Mouse (Mus musculus): ENCODE results near the gene Dda1. TPM values are rescaled to one million over a fixed set of nuclear protein-coding genes. Genes with fewer than 3 reads are reported as not detected.
"Not testable (repeated sequence)": the region's sequence is repeated elsewhere in the genome, so short reads cannot be mapped to it uniquely, and the experiment has no call there.

Gene Dda1
- 10 to 100 TPM; 42.0 to 46.2 TPM for total RNA-seq (2021)

DNA sequence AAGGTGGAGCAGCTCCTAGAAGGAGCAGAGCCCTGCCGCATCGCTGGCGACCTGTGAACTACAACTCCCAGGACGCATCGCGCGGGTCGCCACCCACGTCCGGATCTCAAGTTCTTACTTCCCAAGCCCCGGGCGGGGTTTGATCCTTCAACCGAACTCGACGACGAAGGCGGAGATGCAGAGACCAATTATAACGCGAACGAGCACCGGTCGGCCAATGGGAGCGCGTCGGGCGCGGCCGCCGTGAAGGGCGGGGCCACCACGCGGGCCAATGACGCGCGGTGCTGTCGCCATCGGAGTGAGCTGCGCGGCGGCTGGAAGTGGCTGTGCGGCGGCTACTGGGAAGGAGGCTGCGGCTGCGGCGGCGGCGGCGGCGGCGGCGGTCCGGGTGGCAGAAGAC is at the start of gene Dda1:
Gene Dda1 (plus strand): TSS at position 284 of the 400 bp plus-strand sequence.
- peak; percentile 97 for DNase-seq

DNA sequence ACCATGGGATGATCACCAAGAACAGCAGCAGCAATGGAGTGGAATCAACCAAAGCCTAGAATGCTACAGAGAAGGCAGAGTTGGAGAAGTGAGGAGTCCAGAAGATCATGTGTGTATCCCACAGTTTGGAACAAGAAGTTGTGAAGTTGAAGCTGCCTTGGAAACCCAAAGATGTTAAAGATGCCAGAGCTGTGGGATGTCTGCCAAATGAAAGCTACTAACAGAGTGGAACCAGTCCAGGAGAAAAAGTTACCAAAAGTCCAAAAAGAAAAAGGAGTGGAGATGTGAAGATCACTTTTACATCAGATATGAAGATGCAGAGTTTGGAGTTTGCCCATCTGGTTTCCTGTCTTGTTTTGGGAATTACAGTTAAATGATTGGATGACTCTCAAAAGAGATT is 46.9 kb upstream of the Dda1 start:
- DNase-seq, result no peak

DNA sequence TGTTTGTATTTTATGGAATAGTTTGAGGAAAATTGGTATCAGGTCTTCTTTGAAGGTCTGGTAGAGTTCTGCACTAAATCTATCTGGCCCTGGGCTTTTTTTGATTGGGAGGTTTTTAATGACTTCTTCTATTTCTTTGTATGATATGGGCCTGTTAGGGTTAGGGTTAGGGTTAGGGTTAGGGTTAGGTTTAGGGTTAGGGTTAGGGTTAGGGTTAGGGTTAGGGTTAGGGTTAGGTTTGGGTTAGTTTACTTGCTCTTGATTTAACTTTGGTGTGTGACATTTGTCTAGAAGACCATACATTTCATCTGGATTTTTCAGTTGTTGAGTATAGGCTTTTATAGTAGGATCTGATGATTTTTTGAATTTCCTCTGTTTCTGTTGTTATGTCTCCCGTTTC is 36.1 kb upstream of the Dda1 start:
- DNase-seq, result not testable (repeated sequence)

DNA sequence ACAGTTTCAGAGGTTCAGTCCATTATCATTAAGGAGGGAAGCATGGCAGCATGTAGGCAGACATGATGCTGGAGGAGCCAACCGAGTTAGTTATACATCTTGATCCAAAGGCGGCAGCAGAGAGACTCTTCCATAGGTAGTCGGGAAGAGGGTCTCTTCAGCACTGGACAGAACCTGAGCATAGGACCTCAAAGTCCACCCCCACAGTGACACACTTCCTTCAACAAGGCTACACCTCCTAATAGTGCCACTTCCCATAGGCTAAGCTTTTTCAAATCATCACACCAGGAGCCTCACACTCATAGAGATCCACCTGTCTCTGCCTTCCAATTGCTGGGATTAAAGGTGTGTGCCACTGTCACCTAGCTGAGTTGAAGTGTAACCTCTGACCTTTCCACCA is 32.0 kb upstream of the Dda1 start:
- DNase-seq, result no peak

DNA sequence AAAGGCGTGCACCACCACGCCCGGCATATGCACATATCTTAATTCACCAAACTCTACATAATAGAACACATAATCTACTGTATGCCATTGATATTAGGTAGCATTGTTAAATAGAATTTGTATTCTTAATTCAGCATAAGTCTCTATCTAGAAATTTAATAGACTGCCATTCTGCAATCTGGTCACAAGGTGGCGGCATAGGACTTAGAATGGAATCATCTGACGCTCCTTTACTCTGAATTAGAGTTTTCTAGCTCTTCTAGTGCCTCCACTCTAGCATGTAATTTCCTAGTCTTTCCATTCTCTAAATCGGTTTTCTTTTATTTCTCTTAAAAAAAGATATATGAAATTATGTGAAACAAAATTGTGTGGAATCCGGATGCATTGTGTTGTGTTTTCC is 27.6 kb upstream of the Dda1 start:
- DNase-seq, result peak; percentile 68

DNA sequence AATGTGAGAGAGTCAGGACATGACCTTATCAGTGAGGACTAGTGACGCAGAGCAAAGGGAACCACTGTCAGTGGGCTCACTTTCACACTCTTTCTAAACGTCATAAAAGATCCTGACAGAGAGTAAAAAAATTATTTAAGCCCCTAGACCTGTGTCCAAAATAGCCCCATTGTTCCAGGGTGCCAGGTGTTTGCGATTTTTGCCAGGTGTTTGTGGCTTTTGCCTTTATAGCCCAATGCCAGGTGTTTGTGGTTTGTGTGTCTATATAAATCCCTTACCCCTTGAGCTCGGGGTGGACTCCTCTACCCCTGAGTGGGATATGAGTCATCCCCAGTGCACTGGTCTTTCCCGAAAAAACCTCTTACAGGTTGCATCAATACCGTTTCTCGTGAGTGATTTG is 23.9 kb upstream of the Dda1 start:
- no peak for DNase-seq

DNA sequence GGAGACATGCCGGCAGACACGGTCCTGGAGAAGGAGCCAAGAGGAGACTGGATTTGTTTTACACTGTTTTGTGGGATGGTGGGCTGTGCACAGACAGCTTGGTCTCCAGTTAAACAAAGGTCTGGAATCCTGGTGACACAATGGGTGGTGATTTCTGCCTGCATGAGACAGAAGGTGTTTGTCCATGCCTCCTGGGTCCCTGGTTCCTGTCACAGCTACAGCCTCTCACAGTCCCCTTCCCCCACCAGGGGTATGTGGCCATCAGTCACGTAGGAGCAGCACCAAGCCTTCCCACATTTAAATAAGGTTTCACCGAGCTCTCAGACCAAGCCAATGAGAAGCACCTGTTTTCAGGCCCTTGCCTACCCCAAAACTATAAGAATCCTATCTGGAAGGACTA is 17.7 kb upstream of the Dda1 start:
- DNase-seq, result no peak

DNA sequence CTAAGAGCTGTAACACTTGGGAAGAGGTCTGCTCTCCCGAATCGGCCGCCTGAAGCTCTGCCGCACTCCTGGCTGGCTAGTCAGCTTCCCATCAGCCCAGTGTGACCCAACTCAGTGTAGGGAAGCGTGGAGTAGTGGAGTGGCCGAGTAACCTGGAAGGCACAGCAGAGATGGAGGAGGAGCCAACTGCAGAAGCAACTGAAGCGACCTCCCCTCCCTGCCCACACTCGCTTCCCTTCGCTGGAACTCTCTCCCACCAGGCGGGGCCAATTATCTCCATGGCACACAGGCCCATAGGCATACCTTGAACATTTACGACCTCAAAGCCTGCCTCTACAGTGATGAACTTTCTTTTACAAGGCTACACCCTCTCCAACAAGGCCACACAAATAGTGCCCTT is 17.2 kb upstream of the Dda1 start:
- no peak for DNase-seq

DNA sequence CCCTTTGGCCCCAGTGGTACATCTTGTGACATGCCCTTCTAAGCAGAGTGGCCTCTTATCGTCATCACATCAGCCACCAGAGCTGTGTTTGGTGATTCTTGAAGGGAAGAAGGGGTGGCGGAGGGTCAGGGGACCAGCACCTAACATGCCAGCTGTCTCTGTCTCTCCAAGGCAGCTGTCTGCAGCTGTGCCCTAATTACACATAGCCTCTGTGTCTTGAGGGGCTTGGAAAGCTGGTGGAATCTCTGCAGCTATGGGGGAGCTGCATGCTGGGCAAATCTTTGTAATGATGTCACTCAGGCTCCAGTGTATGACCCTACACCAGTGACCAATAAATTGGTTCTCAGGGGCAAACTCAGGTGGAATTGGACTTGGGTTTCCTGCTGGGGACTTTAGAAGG is 16.3 kb upstream of the Dda1 start:
- no peak for DNase-seq

DNA sequence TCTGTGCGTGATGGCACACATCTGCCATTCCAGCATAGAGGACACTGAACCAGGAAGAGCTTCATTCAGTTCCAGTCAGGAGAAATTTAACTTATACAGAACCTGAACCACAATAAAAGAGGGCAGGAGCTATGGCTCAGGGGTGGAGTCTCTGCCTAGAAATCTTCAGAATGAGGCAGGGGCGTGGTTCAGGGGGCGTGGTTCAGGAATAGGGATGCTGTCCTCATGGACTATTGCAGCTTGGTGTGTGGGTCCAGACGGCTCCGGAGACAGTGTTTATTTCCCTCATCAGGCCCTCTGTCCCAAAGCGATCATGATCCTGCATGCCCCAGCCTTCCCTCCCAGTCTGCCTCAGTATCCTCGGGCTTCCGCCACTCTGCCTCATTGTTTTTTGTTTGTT is 14.3 kb upstream of the Dda1 start:
- no peak for DNase-seq

DNA sequence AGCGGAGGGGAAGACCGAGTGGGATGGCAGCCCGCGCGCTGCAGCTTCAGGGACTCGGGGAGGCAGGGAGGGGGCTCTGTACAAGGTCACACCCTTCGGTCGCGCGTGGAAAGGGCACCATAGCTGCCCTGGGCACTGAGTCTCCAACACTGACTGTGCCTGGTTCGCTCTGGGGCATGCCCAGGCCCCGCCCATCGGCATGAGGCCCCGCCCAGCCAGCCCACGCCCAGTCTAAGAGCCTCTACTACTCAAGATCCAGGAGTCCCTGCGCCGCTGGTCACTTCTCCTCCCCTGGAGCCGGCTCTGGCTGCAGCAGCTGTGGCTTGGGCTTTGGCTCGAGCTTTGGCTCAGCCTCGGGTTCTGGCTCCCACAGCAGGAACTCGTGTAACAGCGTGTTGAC is 12.1 kb upstream of the Dda1 start:
- DNase-seq, result no peak

DNA sequence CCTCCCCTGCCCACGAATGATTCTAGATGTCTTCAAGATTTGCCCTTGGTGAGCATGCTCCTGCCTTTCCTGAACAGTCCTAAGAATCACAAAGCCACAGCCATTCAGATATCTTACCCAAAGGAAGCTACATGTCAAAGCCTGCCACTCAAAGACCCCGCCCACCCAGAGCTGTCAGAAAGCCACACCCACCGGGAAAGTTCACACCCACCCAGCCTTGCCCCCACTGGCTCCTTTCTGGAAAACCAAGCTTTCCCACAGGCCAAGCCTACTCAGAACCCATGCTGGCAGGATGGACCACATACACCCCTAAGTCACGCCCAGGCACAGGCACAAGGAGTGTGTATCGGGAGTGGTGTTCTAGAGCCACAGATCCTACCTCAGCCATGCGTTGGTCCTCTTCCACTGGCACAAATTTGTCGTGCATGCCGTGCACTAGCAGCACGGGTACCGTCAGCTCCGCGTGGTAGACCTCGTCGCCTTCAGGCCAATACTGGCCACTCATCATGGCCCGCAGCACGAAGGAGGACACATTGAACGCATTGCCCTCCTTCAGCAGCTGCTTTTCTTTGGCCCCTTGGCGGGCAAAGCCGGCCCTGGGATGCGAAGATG is 11.2 kb upstream of the Dda1 start:
- DNase-seq, result peak; percentile 4

DNA sequence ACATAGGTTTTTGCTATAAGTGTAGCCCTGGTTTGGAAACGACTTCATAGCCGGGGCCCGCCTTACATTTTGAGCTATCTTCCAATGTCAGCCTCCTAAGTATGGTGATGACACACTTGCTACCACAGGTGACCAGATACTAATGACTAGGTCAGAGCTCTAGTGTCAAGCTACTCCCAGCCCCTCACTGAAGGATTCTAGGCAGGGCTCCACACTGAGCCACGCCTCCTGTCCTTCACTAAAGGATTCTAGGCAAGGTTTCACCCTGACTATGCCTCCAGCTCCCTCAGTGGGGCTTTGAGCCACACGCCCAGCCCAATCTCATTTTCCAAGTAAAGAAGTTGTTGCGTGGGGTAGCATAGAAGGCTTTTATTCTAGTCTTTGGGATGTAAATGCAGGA is 8.3 kb upstream of the Dda1 start:
- DNase-seq, result no peak

DNA sequence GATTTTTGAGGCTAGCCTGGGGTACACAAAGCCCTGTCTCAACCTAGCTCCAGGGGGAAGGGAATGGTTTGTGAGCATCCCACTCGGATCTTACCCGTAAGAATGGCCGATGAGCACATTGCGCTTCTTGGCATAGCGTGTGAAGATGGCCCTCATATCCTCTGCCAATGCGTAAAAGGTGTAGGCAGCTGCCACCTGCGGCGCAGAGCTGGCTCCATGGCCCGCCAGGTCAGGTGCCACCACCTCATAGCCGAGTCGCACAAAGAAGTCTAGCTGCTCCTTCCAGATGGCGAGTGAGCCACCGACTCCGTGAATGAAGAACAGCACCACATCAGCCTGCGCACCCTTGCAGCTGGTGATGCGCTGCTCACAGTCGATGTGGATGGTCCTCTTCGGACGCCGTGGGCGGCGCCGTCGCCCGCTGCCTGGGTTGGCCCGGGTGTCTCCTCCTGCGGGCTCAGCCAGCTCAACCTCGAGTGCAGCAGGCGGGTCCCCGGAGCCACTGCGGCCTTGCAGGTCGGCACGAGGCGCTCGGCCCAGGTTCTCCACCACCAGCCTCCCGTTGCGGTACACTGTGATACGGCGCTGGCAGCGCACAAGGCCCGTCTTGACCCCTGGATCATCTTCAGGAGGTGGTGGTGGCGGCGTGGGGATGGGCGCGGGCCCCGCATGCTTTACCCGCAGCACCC is 7.7 kb upstream of the Dda1 start:
- DNase-seq, result peak; percentile 12

DNA sequence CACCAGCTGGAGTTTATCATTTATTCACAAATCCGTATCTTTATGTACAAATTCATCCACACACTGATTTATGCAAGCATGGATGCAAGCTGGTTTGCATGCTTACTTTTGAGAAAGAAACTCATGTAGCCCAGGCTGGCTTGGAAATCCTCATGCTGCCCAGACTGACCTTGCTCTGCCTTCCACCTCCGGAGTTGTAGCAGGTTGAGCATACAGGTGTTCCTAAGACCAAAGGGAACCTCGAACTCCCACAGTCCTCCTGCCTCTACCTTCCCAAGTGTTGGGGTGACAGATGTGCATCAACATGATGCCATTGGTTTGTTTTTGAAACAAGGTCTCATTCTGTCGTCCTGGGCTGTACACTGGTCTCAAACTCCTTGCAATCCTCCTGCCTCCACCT is 6.8 kb upstream of the Dda1 start:
- no peak for DNase-seq

DNA sequence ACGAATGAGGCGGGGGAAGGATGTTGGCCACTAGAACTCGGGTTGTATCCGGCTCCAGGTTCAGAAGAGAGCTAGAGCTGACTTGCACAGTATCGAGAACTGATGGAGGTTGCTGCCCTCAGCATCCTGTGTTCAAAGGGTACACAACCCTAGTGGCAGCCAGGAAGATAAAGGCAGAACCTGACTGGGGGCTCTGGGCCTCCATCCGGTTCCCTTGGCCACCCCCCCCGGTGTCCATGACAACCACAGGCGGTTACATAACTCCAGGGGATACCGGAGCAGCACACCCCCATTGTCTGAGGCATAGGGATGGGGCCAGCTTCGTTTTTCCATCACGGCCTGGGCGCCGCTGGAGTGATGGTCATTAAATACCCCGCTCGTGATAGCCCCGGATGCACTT is 6.2 kb upstream of the Dda1 start:
- peak; percentile 46 for DNase-seq

DNA sequence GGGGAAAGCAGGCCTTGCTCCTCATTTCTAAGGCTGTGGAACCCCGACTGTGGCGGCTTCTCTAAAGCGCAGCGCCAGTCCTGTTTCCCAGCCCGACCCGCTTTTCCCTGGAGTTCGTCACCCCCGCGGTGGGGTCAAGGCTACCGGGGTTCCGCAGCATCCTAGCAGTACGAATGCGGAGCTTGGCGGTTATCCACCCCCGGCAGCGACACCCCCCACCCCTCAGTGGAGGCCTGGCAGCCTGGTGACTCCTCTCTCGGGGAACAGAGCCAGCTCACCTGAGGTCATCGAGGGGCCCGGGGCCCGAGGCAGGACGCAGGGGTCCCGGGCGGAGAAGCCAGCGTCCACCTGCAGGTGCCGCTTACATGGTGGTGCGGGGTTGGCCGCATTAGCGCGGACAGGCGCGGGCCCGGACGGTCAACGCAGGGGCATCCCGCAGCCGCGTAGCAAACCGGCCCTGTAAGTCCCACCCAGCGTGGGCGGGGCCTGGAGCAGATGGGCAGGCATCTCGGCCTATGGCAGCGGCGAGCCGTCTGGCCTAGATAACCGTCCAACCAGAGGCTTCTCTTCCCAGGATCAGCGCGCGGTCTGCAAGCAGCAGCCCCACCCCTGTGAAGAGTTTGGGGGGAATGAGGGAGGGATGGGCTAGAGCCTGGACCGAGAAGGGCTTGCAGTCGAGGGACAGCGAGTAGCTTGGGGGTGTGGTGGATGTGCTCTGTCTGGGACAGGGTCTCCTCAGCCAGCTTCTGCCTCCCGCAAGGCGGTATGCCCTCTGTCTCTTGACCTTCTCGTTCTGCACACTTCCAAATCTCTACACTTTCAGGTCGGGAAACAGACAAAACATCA is 5.6 kb upstream of the Dda1 start, which contains the start of gene Abhd8:
Gene Abhd8 (minus strand): TSS at position 468 of the 846 bp plus-strand sequence.
- peak; percentile 98 for DNase-seq

DNA sequence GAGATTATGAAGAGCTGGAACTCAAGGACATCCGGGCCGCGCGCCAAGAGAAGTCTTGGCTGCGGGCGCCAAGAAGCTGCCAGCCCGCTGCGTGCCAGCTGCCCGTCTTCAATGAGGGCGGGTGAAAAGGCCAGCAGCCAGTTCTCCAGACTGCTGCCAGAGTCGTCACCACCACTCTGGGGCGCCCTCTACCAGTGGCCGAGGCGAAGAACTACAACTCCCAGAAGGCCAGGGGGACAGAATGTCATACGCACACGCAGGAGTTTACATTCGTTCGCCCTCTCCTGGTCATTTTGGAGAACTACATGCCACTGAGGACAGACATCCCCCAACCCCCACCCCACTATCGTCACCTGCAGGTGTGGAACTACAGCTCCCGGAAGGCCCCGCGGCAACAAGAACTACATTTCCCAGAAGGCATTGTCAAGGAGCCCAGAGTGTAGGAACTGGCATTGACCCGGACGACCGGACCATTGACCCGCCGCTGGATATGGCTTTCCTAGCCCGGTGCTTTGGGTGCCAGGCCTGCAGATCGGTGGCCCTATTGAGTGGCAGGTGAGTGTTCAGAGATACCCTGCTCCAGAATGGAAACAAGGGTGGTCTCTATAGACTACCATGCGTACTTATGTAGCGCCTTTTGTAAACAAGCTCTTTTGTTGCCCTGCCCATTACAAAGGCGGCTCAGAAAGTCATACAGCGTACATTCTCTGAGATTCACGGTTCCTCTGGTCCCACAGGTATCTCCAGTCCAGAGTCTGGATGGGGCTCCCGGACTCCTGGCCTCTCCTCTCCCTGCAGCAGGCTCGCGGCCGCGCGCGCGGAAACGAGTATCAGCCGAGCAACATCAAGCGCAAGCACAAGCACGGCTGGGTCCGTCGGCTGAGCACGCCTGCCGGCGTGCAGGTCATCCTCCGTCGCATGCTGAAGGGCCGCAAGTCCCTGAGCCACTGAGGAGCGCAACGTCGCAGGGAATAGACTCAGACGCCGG is 4.2 kb upstream of the Dda1 start, which contains the start of gene Mrpl34:
Gene Mrpl34 (plus strand): TSS at position 447 of the 988 bp plus-strand sequence.
- DNase-seq, result peak; percentile 99

DNA sequence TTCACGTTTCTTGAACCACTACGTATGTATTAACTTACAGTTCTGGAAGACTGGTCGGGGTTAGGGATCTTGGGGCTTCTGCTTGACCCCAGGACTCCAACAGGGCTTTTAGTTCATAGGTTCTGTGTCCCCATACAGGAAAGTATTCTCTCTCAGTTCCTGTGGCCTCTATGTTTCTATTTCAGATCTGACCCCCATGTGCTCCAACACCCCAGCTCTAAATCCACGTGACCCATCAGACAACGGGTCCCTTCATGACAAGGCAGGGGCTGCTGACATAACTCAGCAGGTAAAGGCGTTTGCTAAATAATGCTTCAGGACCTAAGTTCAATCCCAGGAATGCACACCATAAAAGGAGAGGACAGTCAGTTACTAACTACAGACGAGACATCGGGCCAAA is 3.3 kb upstream of the Dda1 start:
- no peak for DNase-seq

DNA sequence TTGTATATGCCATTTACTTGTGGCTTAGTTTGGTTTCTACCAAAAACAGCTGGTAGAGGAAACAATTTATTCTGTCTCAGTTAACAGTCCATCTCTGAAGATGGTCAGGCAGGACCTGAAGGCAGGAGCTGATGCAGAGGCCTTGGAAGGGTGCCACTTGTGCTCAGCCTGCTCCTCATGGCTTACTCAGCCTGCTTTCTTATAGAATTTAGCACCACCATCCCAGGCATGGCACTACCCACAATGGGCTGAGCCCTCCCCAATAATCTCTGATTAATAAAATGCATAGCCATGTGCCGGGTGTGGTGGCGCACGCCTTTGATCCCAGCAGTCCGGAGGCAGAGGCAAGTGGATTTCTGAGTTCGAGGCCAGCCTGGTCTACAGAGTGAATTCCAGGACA is 2.8 kb upstream of the Dda1 start:
- DNase-seq, result no peak

DNA sequence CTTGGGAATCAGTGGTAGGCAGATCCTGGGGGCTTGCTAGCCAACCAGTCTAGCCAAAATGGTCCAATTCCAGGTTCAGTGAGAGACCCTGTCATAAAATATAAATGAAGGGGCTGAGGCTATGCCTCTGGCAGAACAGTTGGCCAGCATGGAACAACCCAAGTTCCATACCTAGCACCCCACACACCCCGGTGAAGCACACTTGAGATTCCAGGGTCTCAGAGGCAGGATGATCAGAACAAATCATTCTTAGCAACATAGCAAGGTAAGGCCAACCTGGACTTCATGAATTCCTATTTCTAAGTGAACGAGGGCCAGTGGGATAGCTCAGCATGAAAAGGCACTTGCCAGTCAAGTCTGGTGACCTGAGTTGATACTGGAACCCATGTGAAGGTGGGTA is 1.8 kb upstream of the Dda1 start:
- DNase-seq, result no peak

DNA sequence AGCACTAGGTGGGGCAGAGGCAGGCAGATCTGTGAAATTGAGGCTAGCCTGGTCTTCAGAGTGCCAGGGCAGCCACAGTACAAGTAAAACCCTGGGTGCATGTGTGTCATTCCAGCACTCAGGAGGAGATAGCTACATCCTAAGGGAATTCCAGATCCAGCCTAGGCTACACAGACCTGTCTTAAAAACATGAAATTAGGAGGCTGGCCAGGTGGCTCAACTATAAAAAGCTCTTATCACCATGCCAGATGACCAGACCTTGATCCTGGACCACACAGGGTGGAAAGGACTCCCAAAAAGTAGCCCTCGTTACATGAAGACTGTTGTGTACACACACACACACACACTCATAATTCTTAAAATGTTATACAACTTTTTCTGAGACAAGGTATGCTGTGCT is 998 bp upstream of the Dda1 start:
- no peak for DNase-seq
